Mouse (Mus musculus) brain, embryonic 14.5 days (tissue): ENCODE measurements around the gene Rfc4.
"Not testable (repeated sequence)": the region's sequence is repeated elsewhere in the genome, so short reads cannot be mapped to it uniquely, and the experiment has no call there.

ENCODE experiments used
- CTCF ChIP-seq: fragments of 200-500 bp; IDR thresholded peaks from 2 replicates; pipeline ENCODE4 v1.5.1; 2012; ENCODE audit warnings: inconsistent platforms, mild to moderate bottlenecking, moderate library complexity, borderline replicate concordance; ENCODE audit not compliant: insufficient read depth, insufficient read length; ENCODE audit errors: extremely low read depth
- POLR2A ChIP-seq: fragments of 200-500 bp; IDR thresholded peaks from 2 replicates; pipeline ENCODE4 v1.6.1; 2012; ENCODE audit warnings: mild to moderate bottlenecking, inconsistent platforms, borderline replicate concordance; ENCODE audit not compliant: poor library complexity, insufficient read depth, insufficient read length, severe bottlenecking; ENCODE audit errors: extremely low read depth

- TF ChIP-seq CTCF, POLR2A: not testable (repeated sequence)
Measured at GRCm38 (mm10) chr16:23087159-23087558, 40.4 kb downstream of the Rfc4 start.
